Mouse (Mus musculus): ENCODE results near the gene Galntl6. TPM values are rescaled to one million over a fixed set of nuclear protein-coding genes. Genes with fewer than 3 reads are reported as not detected.

Gene Galntl6
- polyA plus RNA-seq (2014; fragmentation: Nextera tagmentation; extraction: Ambion mirVana) = 9.1 and 11.0 TPM in 2 replicates

- under 1% methylated on average over 37 of the region's 37 CpGs for WGBS
- peak within 1 kb of the TSS; percentile 69 for H3K4me2 ChIP-seq (ENCODE audit: low read length)
- peak; percentile 72 for DNase-seq
- peak within 1 kb of the TSS; percentile 75 for H3K27ac ChIP-seq (replicated peaks; ENCODE audit: low read depth, low read length)
- H3K9me3 ChIP-seq (ENCODE audit: control insufficient read depth, low read length) = no peaks in the 10 kb centered on the region
- peak within 1 kb of the TSS; percentile 72 for H3K9ac ChIP-seq (replicated peaks; ENCODE audit: low read length)
- H3K4me3 ChIP-seq (replicated peaks; ENCODE audit: low read depth, low read length) = peak within 1 kb of the TSS; percentile 66
- H3K4me1 ChIP-seq (ENCODE audit: control insufficient read depth, insufficient read depth, low read length) = 0 out of 2 replicates have a peak, but pooled peaks cover 7% of the 10 kb centered on the region
- H3K36me3 ChIP-seq (ENCODE audit: control insufficient read depth, insufficient read depth, low read length) = no peaks in the 10 kb centered on the region
- H3K27me3 ChIP-seq (ENCODE audit: control insufficient read depth, insufficient read depth, low read length) = no peaks in the 10 kb centered on the region
- peak; percentile 73 for ATAC-seq (ENCODE audit: low FRiP score, low TSS enrichment)
These were observed at the start of gene Galntl6 for GRCm38 (mm10) chr8:58912196-58912839. Gene Galntl6 (minus strand): TSS chr8:58912640.

GRCm38 (mm10) chr8:58957195-58957739 is 44.8 kb upstream of the Galntl6 start:
- no peaks in the 10 kb centered on the region for H3K9me3 ChIP-seq (ENCODE audit: control insufficient read depth, low read length)
- peak; percentile 69 for DNase-seq
- no peaks in the 10 kb centered on the region for H3K27me3 ChIP-seq (ENCODE audit: control insufficient read depth, insufficient read depth, low read length)
- no peaks in the 10 kb centered on the region for H3K4me1 ChIP-seq (ENCODE audit: control insufficient read depth, insufficient read depth, low read length)
- H3K9ac ChIP-seq (replicated peaks; ENCODE audit: low read length) = no peak overlapping the region
- 27% methylated on average over 5 of the region's 5 CpGs for WGBS
- ATAC-seq (ENCODE audit: low FRiP score, low TSS enrichment) = peak; percentile 42; the same call in 1 of the 2 replicates
- H3K4me2 ChIP-seq (ENCODE audit: low read length) = no peak overlapping the region
- no peak overlapping the region for H3K27ac ChIP-seq (replicated peaks; ENCODE audit: low read depth, low read length)
- no peaks in the 10 kb centered on the region for H3K36me3 ChIP-seq (ENCODE audit: control insufficient read depth, insufficient read depth, low read length)
- no peak overlapping the region for H3K4me3 ChIP-seq (replicated peaks; ENCODE audit: low read depth, low read length)

GRCm38 (mm10) chr8:58943773-58944172 is 31.3 kb upstream of the Galntl6 start:
- WGBS = 93% methylated on average over 4 of the region's 4 CpGs
- no peak for DNase-seq
- Histone ChIP-seq H3K9ac (replicated peaks; ENCODE audit: low read length) (no peak overlapping the region), H3K27me3 (ENCODE audit: control insufficient read depth, insufficient read depth, low read length) (no peaks in the 10 kb centered on the region), H3K27ac (replicated peaks; ENCODE audit: low read depth, low read length) (no peak overlapping the region), H3K4me1 (ENCODE audit: control insufficient read depth, insufficient read depth, low read length) (no peaks in the 10 kb centered on the region), H3K4me3 (replicated peaks; ENCODE audit: low read depth, low read length) (no peak overlapping the region), H3K4me2 (ENCODE audit: low read length) (no peak overlapping the region), H3K9me3 (ENCODE audit: control insufficient read depth, low read length) (no peaks in the 10 kb centered on the region), H3K36me3 (ENCODE audit: control insufficient read depth, insufficient read depth, low read length) (no peaks in the 10 kb centered on the region)
- ATAC-seq (ENCODE audit: low FRiP score, low TSS enrichment) = no peak

- DNase-seq = peak; percentile 59
These were observed 18.6 kb upstream of the Galntl6 start for GRCm38 (mm10) chr8:58931066-58931465.

GRCm38 (mm10) chr8:58915142-58915541 is 2.7 kb upstream of the Galntl6 start:
- H3K4me2 ChIP-seq (ENCODE audit: low read length) = no peak overlapping the region
- WGBS = 73% methylated on average over 2 of the region's 2 CpGs
- DNase-seq = no peak
- ATAC-seq (ENCODE audit: low FRiP score, low TSS enrichment) = no peak
- no peaks in the 10 kb centered on the region for H3K9me3 ChIP-seq (ENCODE audit: control insufficient read depth, low read length)
- H3K9ac ChIP-seq (replicated peaks; ENCODE audit: low read length) = no peak overlapping the region
- H3K36me3 ChIP-seq (ENCODE audit: control insufficient read depth, insufficient read depth, low read length) = no peaks in the 10 kb centered on the region
- H3K27ac ChIP-seq (replicated peaks; ENCODE audit: low read depth, low read length) = no peak overlapping the region
- H3K27me3 ChIP-seq (ENCODE audit: control insufficient read depth, insufficient read depth, low read length) = no peaks in the 10 kb centered on the region
- no peak overlapping the region for H3K4me3 ChIP-seq (replicated peaks; ENCODE audit: low read depth, low read length)
- 0 out of 2 replicates have a peak, but pooled peaks cover 7% of the 10 kb centered on the region for H3K4me1 ChIP-seq (ENCODE audit: control insufficient read depth, insufficient read depth, low read length)

More at GRCm38 (mm10) chr8:58931066-58931465, 18.6 kb upstream of the Galntl6 start:
- Histone ChIP-seq H3K4me1 (ENCODE audit: control insufficient read depth, insufficient read depth, low read length) (no peaks in the 10 kb centered on the region), H3K4me2 (ENCODE audit: low read length) (no peak overlapping the region), H3K9me3 (ENCODE audit: control insufficient read depth, low read length) (no peaks in the 10 kb centered on the region), H3K4me3 (replicated peaks; ENCODE audit: low read depth, low read length) (no peak overlapping the region), H3K27me3 (ENCODE audit: control insufficient read depth, insufficient read depth, low read length) (no peaks in the 10 kb centered on the region), H3K9ac (replicated peaks; ENCODE audit: low read length) (no peak overlapping the region), H3K36me3 (ENCODE audit: control insufficient read depth, insufficient read depth, low read length) (no peaks in the 10 kb centered on the region), H3K27ac (replicated peaks; ENCODE audit: low read depth, low read length) (no peak overlapping the region)
- WGBS = 60% methylated on average over 1 of the region's 1 CpGs
- ATAC-seq (ENCODE audit: low FRiP score, low TSS enrichment) = no peak; the same call in 1 of the 2 replicates

GRCm38 (mm10) chr8:58913640-58913968 is 1.2 kb upstream of the Galntl6 start:
- 0 out of 2 replicates have a peak, but pooled peaks cover 7% of the 10 kb centered on the region for H3K4me1 ChIP-seq (ENCODE audit: control insufficient read depth, insufficient read depth, low read length)
- peak overlapping the region; percentile 69 for H3K4me2 ChIP-seq (ENCODE audit: low read length)
- H3K9ac ChIP-seq (replicated peaks; ENCODE audit: low read length) = peak overlapping the region; percentile 72; the same call in 1 of the 2 replicates
- peak overlapping the region; percentile 66 for H3K4me3 ChIP-seq (replicated peaks; ENCODE audit: low read depth, low read length)
- H3K9me3 ChIP-seq (ENCODE audit: control insufficient read depth, low read length) = no peaks in the 10 kb centered on the region
- ATAC-seq (ENCODE audit: low FRiP score, low TSS enrichment) = no peak
- H3K36me3 ChIP-seq (ENCODE audit: control insufficient read depth, insufficient read depth, low read length) = no peaks in the 10 kb centered on the region
- H3K27me3 ChIP-seq (ENCODE audit: control insufficient read depth, insufficient read depth, low read length) = no peaks in the 10 kb centered on the region
- 54% methylated on average over 3 of the region's 3 CpGs for WGBS
- no peak overlapping the region for H3K27ac ChIP-seq (replicated peaks; ENCODE audit: low read depth, low read length)
- DNase-seq = no peak

GRCm38 (mm10) chr8:58912840-58913639 is 600 bp upstream of the Galntl6 start:
- WGBS = 3% methylated on average over 30 of the region's 30 CpGs

GRCm38 (mm10) chr8:58911677-58912076 is 763 bp downstream of the Galntl6 start, which contains the start of gene BC030500:
Gene BC030500 (plus strand): TSS chr8:58911755.
- H3K4me3 ChIP-seq (replicated peaks; ENCODE audit: low read depth, low read length) = peak within 1 kb of the TSS; percentile 66
- WGBS = 5% methylated on average over 14 of the region's 14 CpGs
- peak within 1 kb of the TSS; percentile 75 for H3K27ac ChIP-seq (replicated peaks; ENCODE audit: low read depth, low read length)
- H3K4me1 ChIP-seq (ENCODE audit: control insufficient read depth, insufficient read depth, low read length) = 0 out of 2 replicates have a peak, but pooled peaks cover 7% of the 10 kb centered on the region
- DNase-seq (peak; percentile 36), ATAC-seq (ENCODE audit: low FRiP score, low TSS enrichment) (no peak)
- peak within 1 kb of the TSS; percentile 69 for H3K4me2 ChIP-seq (ENCODE audit: low read length)
- H3K27me3 ChIP-seq (ENCODE audit: control insufficient read depth, insufficient read depth, low read length) = no peaks in the 10 kb centered on the region
- no peaks in the 10 kb centered on the region for H3K9me3 ChIP-seq (ENCODE audit: control insufficient read depth, low read length)
- no peaks in the 10 kb centered on the region for H3K36me3 ChIP-seq (ENCODE audit: control insufficient read depth, insufficient read depth, low read length)
- H3K9ac ChIP-seq (replicated peaks; ENCODE audit: low read length) = peak within 1 kb of the TSS; percentile 72

More at GRCm38 (mm10) chr8:58912840-58913639, 600 bp upstream of the Galntl6 start:
- H3K9me3 ChIP-seq (ENCODE audit: control insufficient read depth, low read length) = no peaks in the 10 kb centered on the region
- peak; percentile 75 for ATAC-seq (ENCODE audit: low FRiP score, low TSS enrichment)
- H3K4me3 ChIP-seq (replicated peaks; ENCODE audit: low read depth, low read length) = peak overlapping the region; percentile 66
- H3K4me1 ChIP-seq (ENCODE audit: control insufficient read depth, insufficient read depth, low read length) = 0 out of 2 replicates have a peak, but pooled peaks cover 7% of the 10 kb centered on the region
- peak overlapping the region; percentile 69 for H3K4me2 ChIP-seq (ENCODE audit: low read length)
- no peaks in the 10 kb centered on the region for H3K36me3 ChIP-seq (ENCODE audit: control insufficient read depth, insufficient read depth, low read length)
- no peaks in the 10 kb centered on the region for H3K27me3 ChIP-seq (ENCODE audit: control insufficient read depth, insufficient read depth, low read length)
- H3K27ac ChIP-seq (replicated peaks; ENCODE audit: low read depth, low read length) = peak overlapping the region; percentile 75
- H3K9ac ChIP-seq (replicated peaks; ENCODE audit: low read length) = peak overlapping the region; percentile 72
- DNase-seq = peak; percentile 70

All from midbrain, embryonic 14.5 days (tissue).